Mouse (Mus musculus) CD4-positive naive resting alpha-beta T cell, adult 76 days (primary cell): Measurements from ENCODE around the gene Cdc7. TPM values are rescaled to one million over a fixed set of nuclear protein-coding genes. Genes with fewer than 3 reads are reported as not detected.

ENCODE experiments used
- total RNA-seq: library from RNA; stranded (reverse); gene quantifications from one replicate; pipeline ENCODE4 v1.2.4, GENCODE M21; 2023

The Cdc7 gene
- 12.5 TPM for total RNA-seq

GRCm38 (mm10) chr5:106963584-106964512, at the start of gene Cdc7:
Gene Cdc7, plus strand, starts transcription at chr5:106964322.

DNA sequence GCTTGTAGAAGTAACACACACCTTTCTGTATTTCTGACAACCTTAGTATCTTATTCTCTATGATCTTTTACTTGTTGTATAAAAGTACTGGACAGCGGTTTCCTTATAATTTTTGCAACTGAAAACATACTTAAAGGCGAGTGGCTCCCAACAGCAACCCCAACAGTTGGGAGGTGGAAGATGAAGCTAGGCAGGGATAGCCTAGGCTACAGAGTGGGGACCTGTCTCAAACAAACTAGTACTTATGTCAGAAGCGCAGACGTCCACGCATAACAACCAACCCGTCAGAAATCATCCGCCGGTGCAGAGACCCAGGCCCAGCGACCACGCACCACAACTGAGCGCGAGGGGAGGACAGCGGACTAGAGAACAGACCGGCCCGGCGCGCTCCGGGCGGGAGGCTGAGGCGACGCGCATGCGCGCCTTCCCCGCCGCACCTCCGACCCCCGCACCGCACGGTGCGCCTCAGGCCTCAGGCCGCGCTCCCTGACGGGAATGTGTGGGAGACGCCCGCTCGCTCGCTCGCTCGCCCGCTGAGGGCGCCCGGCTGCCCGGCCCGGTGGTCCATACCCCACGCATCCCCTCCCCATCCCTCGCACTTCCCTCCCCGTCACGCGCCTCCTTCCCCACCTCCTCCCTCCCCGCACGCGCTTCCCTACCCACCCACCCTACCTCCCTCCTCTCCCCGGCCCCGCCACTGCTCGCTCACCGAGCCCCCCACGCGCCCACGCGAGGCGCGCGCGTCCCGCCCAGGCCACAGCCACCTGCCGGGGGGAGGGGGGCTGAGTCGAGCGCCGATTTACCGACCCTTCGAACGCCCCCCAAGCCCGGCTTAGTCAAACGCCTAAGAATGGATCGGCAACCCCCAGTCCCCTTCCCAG, 38.4 kb upstream of the Cdc7 start, which contains the start of gene Hfm1:
Gene Hfm1, minus strand, starts transcription at position 834 of the 881 bp plus-strand sequence.

Other genes with a start within 250 kb of the Cdc7 start
- not detected for gene Hfm1, start 38.0 kb upstream of the Cdc7 start, total RNA-seq